Mouse (Mus musculus): ENCODE results near the gene Tmem56.

Tmem56 gene

DNA sequence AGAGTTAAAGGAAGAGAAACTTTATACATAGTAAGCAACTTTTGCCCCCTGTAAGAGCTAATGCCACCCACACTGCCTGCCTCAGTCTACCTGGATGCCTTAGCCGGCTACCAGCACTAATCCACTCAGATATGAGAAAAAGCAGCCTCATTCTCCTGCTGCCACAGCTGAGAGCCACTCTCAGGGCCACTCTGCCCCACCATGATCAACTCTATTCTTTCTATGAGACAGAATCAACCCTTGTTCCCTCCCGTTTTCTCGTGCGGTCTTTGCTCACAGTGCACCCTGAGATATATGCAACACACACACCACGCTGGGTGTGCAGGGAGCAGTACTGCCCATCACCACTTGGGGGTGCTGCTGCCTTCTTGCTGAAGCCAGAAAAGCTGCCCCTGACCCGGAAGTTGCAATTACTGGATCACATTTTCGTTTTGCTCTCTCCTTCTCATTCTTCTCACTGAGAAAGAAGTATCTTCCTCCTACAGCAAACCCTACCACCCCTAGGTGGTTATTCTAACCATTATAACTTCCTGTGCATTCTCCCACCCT, 119.6 kb downstream of the Tmem56 start:
- DNase-seq, result peak; percentile 67 to 78

DNA sequence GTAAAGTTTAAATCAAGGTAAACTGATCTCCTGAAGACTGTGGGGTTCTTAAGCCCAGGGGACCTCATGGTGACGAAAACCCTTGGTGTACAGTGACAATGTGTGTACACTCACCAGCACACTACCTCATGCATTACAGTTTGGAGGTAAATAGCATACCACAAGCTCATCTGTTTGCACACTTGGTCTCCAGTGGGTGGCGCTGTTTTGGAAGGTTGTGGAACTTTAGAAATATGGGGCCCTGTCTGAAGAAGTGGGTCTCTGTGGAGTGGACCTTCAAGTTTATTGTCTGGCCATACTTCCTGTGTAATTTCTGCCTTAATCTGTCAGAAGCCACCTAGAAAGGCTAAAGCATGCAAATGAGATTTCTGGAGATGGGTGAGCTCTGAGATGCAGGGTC, 121.2 kb downstream of the Tmem56 start:
- DNase-seq, result no peak

DNA sequence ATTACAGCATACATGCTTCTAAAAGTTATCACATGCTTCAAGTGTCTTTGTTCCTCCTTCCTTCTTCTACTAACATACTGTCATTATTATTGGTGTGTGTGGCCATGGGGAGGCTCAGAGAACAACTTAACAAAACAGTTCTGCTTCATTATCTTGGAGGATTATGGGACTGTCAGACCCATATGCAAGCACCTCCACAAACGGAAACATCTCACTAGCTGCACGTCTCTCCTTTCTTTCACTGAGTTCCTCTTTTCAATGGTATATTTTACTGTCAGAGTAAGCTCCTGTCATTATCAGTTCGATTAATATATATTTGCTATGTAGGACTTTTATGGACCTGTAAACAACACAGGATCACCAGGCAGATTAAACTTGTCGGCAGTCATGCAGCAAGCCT, 122.5 kb downstream of the Tmem56 start:
- DNase-seq, result no peak

DNA sequence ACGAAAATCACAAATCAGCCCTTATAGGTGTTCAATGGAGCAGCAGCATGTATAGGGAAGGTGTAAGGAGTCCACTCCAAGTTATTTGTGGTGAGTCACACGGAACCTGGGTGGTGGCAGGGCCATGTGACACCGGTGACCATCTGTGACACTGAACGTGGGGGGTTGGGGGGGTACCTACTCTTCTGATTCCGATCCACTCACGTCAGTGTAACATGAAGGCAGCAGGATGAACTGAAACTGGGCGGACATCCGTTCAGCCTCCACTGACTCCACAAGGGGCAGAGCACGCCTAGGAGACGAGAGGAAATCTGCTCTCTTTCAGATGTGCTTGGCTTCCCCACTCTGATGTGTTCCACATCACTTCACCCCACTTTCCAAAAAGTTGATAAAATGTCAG, 123.3 kb downstream of the Tmem56 start:
- DNase-seq, result no peak

DNA sequence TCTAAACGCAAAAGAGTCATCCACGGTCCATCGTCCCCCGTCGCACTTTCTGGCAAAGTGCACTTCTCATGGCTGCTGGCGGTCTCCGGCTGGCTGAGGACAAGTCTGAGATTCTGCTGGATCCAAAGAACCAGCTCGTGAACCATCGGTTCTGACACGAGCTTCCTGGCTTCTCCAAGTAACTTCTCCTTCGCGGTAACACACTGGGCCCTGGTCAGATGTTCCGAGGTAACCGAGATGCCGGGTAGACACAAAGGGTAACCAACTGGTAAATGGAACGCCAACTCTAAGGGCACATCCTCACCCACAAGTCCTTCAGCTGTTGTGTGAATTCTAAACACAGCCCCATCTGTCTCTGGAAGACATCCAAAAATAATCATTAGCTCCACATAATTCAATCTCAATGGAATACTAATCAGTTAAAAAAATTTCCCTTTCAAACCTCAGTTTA, 124.0 kb downstream of the Tmem56 start:
- DNase-seq, result no peak

DNA sequence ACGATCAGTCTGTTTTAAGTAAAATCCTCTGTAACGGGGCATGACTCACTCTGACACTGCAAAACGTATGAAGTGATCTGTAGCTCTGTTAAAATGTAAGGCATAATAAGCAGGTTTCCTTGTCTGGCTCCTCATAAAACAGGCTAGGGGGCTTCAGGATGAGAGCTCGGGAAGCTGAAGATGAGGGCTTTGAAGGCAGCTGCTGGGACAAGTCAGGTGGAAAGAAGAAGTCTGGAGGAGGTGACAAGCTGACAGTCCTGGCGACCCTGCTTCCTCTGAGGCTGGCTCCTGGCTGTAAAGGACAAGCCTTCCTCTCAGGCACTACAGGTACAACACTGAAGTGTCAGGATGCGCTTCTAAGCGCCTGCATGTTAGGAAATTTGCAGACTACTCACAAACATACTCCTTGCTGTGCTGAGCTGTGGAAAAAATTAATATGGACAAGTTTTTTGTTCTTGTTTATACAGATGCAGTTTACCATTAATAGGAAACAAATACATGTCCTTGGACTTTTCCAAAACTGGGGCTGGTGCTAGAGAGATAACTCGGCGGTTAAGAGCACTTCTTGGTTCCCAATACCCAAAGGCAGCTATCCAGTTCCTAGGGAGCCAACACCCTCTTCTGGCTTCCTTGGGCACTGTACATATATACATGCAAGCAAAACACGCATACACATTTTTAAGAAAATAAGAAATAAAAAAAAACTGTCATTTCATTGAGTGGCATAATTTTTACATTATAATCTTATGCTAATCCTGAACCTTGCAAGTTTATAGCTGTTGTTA, 125.2 kb downstream of the Tmem56 start:
- DNase-seq, result no peak

DNA sequence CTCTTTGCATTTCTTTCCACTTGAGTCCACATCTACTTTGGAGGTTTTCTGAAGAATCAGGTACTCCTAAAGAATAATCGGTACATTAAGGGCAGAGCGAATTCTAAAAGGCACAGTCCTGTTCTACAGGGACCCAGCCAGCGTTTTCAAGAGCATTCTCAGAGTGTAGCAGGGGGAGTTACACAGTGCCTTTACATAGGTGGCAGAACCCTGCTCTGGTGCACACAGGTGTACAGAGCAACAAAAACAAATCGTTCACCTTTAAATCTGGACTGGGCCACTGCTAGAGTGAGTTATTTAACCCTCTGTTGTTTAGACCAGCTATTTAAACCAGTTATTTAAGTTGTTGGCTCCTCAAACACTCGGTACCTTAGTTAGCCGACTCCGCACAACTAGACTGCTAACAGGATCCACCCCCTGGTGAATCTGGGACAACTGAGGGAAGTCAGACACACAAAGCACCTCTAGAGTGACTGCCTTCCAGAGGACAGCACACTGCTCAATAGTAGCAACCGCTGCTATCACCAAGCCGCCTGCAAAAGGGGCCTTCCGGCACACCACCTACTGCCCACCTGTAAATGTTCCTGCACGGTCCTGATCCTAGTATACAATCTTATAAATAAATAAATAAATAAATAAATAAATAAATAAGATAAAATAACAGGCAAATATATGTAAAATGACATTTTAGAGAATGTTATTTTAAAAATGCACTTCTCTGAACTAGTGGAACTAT, 126.3 kb downstream of the Tmem56 start:
- DNase-seq, result no peak

DNA sequence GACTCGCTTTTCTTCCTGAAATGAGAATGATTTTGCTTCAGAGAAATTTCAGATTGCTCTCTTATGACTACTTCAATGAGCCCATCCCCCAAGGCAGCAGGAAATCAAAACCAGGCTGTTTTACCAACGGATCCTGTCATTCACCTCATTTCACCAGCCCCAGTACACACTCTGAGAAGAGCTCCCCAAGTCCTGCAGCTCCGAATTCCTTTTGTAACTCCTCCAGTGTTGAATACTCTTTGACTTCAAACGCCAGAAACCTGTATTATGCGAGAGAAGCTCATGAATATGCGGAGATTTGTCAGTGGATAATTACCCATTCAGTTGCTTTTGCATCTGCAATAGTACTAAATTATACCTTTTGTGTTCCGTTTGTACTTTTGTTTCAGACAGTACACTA, 126.9 kb downstream of the Tmem56 start:
- no peak for DNase-seq
